Mouse (Mus musculus): Measurements from ENCODE around the gene Klrg1.

DNA sequence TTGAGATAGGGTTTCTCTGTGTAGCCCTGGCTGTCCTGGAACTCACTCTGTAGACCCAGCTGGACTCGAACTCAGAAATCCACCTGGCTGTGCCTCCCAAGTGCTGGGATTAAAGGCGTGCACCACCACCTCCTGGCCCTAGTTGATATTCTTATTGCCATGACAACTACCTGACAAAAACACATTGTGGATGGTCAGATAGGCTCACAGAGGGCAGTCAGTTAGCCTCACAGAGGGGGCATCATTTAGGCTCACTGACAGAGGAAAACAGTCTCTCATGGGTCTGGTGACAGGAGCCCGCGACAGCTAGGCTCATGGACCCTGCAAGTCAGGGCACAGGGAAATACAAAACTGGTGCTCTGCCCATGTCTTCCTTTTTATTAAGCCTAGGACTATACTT, 1.6 kb upstream of the Klrg1 start:
- no peak for TF ChIP-seq CTCF (conservative IDR thresholded peaks at IDR 0.05; ENCODE audit: insufficient read depth, insufficient read length, low read depth, low read length)
- TF ChIP-seq POLR2A (IDR thresholded peaks at IDR 0.05; ENCODE audit: low read depth, low read length): no peak
